Mouse (Mus musculus) common myeloid progenitor, adult 5-6 weeks (primary cell): ENCODE results near the gene Cyb5r2. TPM values are rescaled to one million over a fixed set of nuclear protein-coding genes. Genes with fewer than 3 reads are reported as not detected.
A peak's percentile ranks its signal among the peaks of the same experiment; 100 is the strongest.

Source experiments
- ATAC-seq: replicated peaks from 2 replicates; pipeline ENCODE4 v1.8.0; 2016; ENCODE audit warnings: low read depth, mild to moderate bottlenecking, moderate TSS enrichment, inconsistent platforms; ENCODE audit not compliant: poor library complexity, severe bottlenecking
- total RNA-seq: library from RNA; stranded (forward); fragments of 200-1000, 187-1606 nt; gene quantifications from 2 replicates; pipeline ENCODE4 v1.2.3, GENCODE M21; 2017

The Cyb5r2 gene
- total RNA-seq, 1 experiment from 2014 or later: not detected

GRCm38 (mm10) chr7:107730587-107730986 is 27.2 kb downstream of the Cyb5r2 start:
- no peak for ATAC-seq

- no peak for ATAC-seq
Observed at GRCm38 (mm10) chr7:107727538-107727937, 30.3 kb downstream of the Cyb5r2 start.

- ATAC-seq: no peak
Observed at GRCm38 (mm10) chr7:107722536-107722935, 35.3 kb downstream of the Cyb5r2 start.

GRCm38 (mm10) chr7:107720771-107721170 is 37.1 kb downstream of the Cyb5r2 start:
- ATAC-seq: no peak

- no peak for ATAC-seq
Observed at GRCm38 (mm10) chr7:107714067-107714466, 43.8 kb downstream of the Cyb5r2 start.

- no peak for ATAC-seq
Observed at GRCm38 (mm10) chr7:107712743-107713142, 45.1 kb downstream of the Cyb5r2 start.

- peak; percentile 84 for ATAC-seq
Observed at GRCm38 (mm10) chr7:107708491-107709112, 49.2 kb downstream of the Cyb5r2 start.

GRCm38 (mm10) chr7:107707650-107708049 is 50.2 kb downstream of the Cyb5r2 start:
- peak; percentile 88 for ATAC-seq

GRCm38 (mm10) chr7:107705941-107706340 is 51.9 kb downstream of the Cyb5r2 start:
- no peak for ATAC-seq

GRCm38 (mm10) chr7:107702461-107703380 is 55.1 kb downstream of the Cyb5r2 start:
- no peak for ATAC-seq

GRCm38 (mm10) chr7:107700646-107701045 is 57.2 kb downstream of the Cyb5r2 start:
- ATAC-seq: no peak

- no peak for ATAC-seq
Observed at GRCm38 (mm10) chr7:107699926-107700325, 57.9 kb downstream of the Cyb5r2 start.

Other genes with a start within 250 kb of the Cyb5r2 start
- not detected in 2 replicates for gene Olfml1, start 190.6 kb downstream of the Cyb5r2 start, total RNA-seq
- gene Ppfibp2, start 162.8 kb downstream of the Cyb5r2 start, total RNA-seq: 3.3 and 7.3 TPM in 2 replicates
- not detected in 2 replicates for gene 5330417H12Rik, start 132.9 kb downstream of the Cyb5r2 start, total RNA-seq
- gene Ovch2, start 43.2 kb upstream of the Cyb5r2 start, total RNA-seq: not detected in 2 replicates
- not detected in 2 replicates for gene Olfr467, start 54.2 kb upstream of the Cyb5r2 start, total RNA-seq
- not detected in 2 replicates for gene Olfr469, start 67.5 kb upstream of the Cyb5r2 start, total RNA-seq
- not detected in 2 replicates for gene Olfr470, start 89.5 kb upstream of the Cyb5r2 start, total RNA-seq
- gene Olfr472, start 139.9 kb upstream of the Cyb5r2 start, total RNA-seq: not detected in 2 replicates
- not detected in 2 replicates for gene Olfr473, start 172.4 kb upstream of the Cyb5r2 start, total RNA-seq
- not detected in 2 replicates for gene Olfr474, start 196.6 kb upstream of the Cyb5r2 start, total RNA-seq
- gene Olfr476, start 206.8 kb upstream of the Cyb5r2 start, total RNA-seq: not detected in 2 replicates
- gene Olfr477, start 228.7 kb upstream of the Cyb5r2 start, total RNA-seq: not detected in 2 replicates